Mouse (Mus musculus) heart, embryonic 11.5 days (tissue): ENCODE results near the gene Agap2. TPM values are rescaled to one million over a fixed set of nuclear protein-coding genes. Genes with fewer than 3 reads are reported as not detected.
A peak's percentile ranks its signal among the peaks of the same experiment; 100 is the strongest.

Source experiments
- ATAC-seq: fragments of 200-750 bp; cut with Nextera tagmentation; replicated peaks from 2 replicates; pipeline ENCODE4 v1.8.0; 2017; ENCODE audit warnings: moderate library complexity; ENCODE audit not compliant: insufficient number of reproducible peaks, low FRiP score, low TSS enrichment
- H3K27ac ChIP-seq: fragments of 300-500 bp; sonication (generic); 2 replicates; pipeline ENCODE4 v1.5.1; 2014; ENCODE audit warnings: mild to moderate bottlenecking, low read depth, low read length
- H3K27me3 ChIP-seq: fragments of 300-500 bp; sonication (generic); 2 replicates; pipeline ENCODE4 v1.6.1; 2014; ENCODE audit warnings: mild to moderate bottlenecking, low read length, mixed read lengths; ENCODE audit not compliant: control insufficient read depth, insufficient read depth
- H3K36me3 ChIP-seq: fragments of 300-500 bp; sonication (generic); 2 replicates; pipeline ENCODE4 v1.6.1; 2014; ENCODE audit warnings: mild to moderate bottlenecking, low read length, moderate library complexity, mixed read lengths; ENCODE audit not compliant: control insufficient read depth, insufficient read depth
- H3K4me1 ChIP-seq: fragments of 300-500 bp; sonication (generic); 2 replicates; pipeline ENCODE4 v1.6.1; 2014; ENCODE audit warnings: low read length; ENCODE audit not compliant: control insufficient read depth, insufficient read depth
- H3K4me2 ChIP-seq: fragments of 300-500 bp; sonication (generic); 2 replicates; pipeline ENCODE4 v1.6.1; 2014; ENCODE audit warnings: mild to moderate bottlenecking, moderate library complexity
- H3K4me3 ChIP-seq: fragments of 300-500 bp; sonication (generic); 2 replicates; pipeline ENCODE4 v1.5.1; 2014; ENCODE audit warnings: low read depth, low read length
- H3K9ac ChIP-seq: fragments of 300-500 bp; sonication (generic); 2 replicates; pipeline ENCODE4 v1.6.1; 2014; ENCODE audit warnings: mild to moderate bottlenecking, low read depth, low read length, moderate library complexity
- H3K9me3 ChIP-seq: fragments of 300-500 bp; sonication (generic); replicated peaks from 2 replicates; pipeline ENCODE4 v1.6.1; 2016; ENCODE audit warnings: low read length; ENCODE audit not compliant: control insufficient read depth
- WGBS: fragments of 180-500 bp; shearing (Covaris S2); extraction: QIAGEN DNeasy Blood & Tissue Kit; methylation state at CpG from one replicate; pipeline ENCODE4 v1.1.7; 2014; ENCODE audit not compliant: insufficient replicate concordance; 5-methylcytosine and 5-hydroxymethylcytosine counted together
- polyA plus RNA-seq: library from polyadenylated mRNA; unstranded; fragments of >200 nt; fragmentation: Nextera tagmentation; extraction: Ambion mirVana; gene quantifications from 2 replicates; pipeline ENCODE4 v1.2.1, GENCODE M21; 2014

The Agap2 gene
- polyA plus RNA-seq, 1 experiment from 2014 or later = 0.63 TPM

GRCm38 (mm10) chr10:127077515-127077914 is 2.4 kb downstream of the Agap2 start:
- no peak overlapping the region for H3K4me3 ChIP-seq
- no peak for ATAC-seq
- no peaks in the 10 kb centered on the region for H3K36me3 ChIP-seq
- H3K9me3 ChIP-seq = no peaks in the 10 kb centered on the region
- WGBS = 9% methylated on average over 10 of the region's 10 CpGs
- peaks cover 12% of the 10 kb centered on the region for H3K4me1 ChIP-seq
- no peak overlapping the region for H3K4me2 ChIP-seq
- H3K27ac ChIP-seq = no peak overlapping the region
- H3K9ac ChIP-seq = no peak overlapping the region
- H3K27me3 ChIP-seq = peaks cover 71% of the 10 kb centered on the region

- peak overlapping the region; percentile 62; the same call in 1 of the 2 replicates for H3K4me2 ChIP-seq
- H3K4me1 ChIP-seq = peaks cover 12% of the 10 kb centered on the region
- ATAC-seq = no peak
- no peaks in the 10 kb centered on the region for H3K36me3 ChIP-seq
- peak overlapping the region; percentile 41; the same call in 1 of the 2 replicates for H3K4me3 ChIP-seq
- H3K9me3 ChIP-seq = no peaks in the 10 kb centered on the region
- peaks cover 77% of the 10 kb centered on the region for H3K27me3 ChIP-seq
- no peak overlapping the region for H3K27ac ChIP-seq
- H3K9ac ChIP-seq = no peak overlapping the region
- WGBS = 3% methylated on average over 12 of the region's 12 CpGs
Measured at GRCm38 (mm10) chr10:127078001-127078676, 3.1 kb downstream of the Agap2 start.

- no peak for ATAC-seq
- H3K4me2 ChIP-seq = peak overlapping the region; percentile 62
- H3K4me1 ChIP-seq = peaks cover 12% of the 10 kb centered on the region
- no peaks in the 10 kb centered on the region for H3K9me3 ChIP-seq
- H3K9ac ChIP-seq = no peak overlapping the region
- H3K27me3 ChIP-seq = peaks cover 85% of the 10 kb centered on the region
- no peak overlapping the region for H3K27ac ChIP-seq
- 1% methylated on average over 41 of the region's 49 CpGs for WGBS
- no peaks in the 10 kb centered on the region for H3K36me3 ChIP-seq
- peak overlapping the region; percentile 41 for H3K4me3 ChIP-seq
Measured at GRCm38 (mm10) chr10:127078677-127079575, 3.8 kb downstream of the Agap2 start.

- WGBS = 2% methylated on average over 70 of the region's 70 CpGs
- peak overlapping the region; percentile 62 for H3K4me2 ChIP-seq
- H3K4me1 ChIP-seq = peaks cover 12% of the 10 kb centered on the region
- H3K27ac ChIP-seq = no peak overlapping the region
- no peaks in the 10 kb centered on the region for H3K36me3 ChIP-seq
- no peak for ATAC-seq
- H3K4me3 ChIP-seq = peak overlapping the region; percentile 41
- H3K9ac ChIP-seq = 0 out of 2 replicates have a peak overlapping the region, but pooled peaks have one; percentile 28
- peaks cover 94% of the 10 kb centered on the region for H3K27me3 ChIP-seq
- H3K9me3 ChIP-seq = no peaks in the 10 kb centered on the region
Measured at GRCm38 (mm10) chr10:127079665-127080391, 4.7 kb downstream of the Agap2 start.

GRCm38 (mm10) chr10:127080901-127081780 is 6.1 kb downstream of the Agap2 start:
- Histone ChIP-seq H3K9ac (no peak overlapping the region), H3K36me3 (no peaks in the 10 kb centered on the region), H3K27ac (no peak overlapping the region), H3K27me3 (peaks cover 86% of the 10 kb centered on the region), H3K4me2 (peak overlapping the region; percentile 56), H3K4me3 (peak overlapping the region; percentile 33), H3K9me3 (no peaks in the 10 kb centered on the region), H3K4me1 (peaks cover 12% of the 10 kb centered on the region)
- ATAC-seq = no peak
- WGBS = 2% methylated on average over 48 of the region's 48 CpGs

- Histone ChIP-seq H3K27ac (no peak overlapping the region), H3K4me3 (no peak overlapping the region; the same call in 1 of the 2 replicates), H3K27me3 (peaks cover 83% of the 10 kb centered on the region), H3K9ac (no peak overlapping the region), H3K9me3 (no peaks in the 10 kb centered on the region), H3K36me3 (no peaks in the 10 kb centered on the region), H3K4me2 (no peak overlapping the region), H3K4me1 (peaks cover 12% of the 10 kb centered on the region)
- 28% methylated on average over 8 of the region's 8 CpGs for WGBS
- no peak for ATAC-seq
Measured at GRCm38 (mm10) chr10:127081996-127082620, 7.0 kb downstream of the Agap2 start.

- no peak overlapping the region for H3K27ac ChIP-seq
- WGBS = 27% methylated on average over 8 of the region's 8 CpGs
Measured at GRCm38 (mm10) chr10:127083292-127083914, 8.3 kb downstream of the Agap2 start.

More at GRCm38 (mm10) chr10:127083292-127083914, 8.3 kb downstream of the Agap2 start:
- no peaks in the 10 kb centered on the region for H3K9me3 ChIP-seq
- peaks cover 84% of the 10 kb centered on the region for H3K27me3 ChIP-seq
- no peak overlapping the region for H3K4me2 ChIP-seq
- no peak for ATAC-seq
- no peak overlapping the region for H3K4me3 ChIP-seq
- no peaks in the 10 kb centered on the region for H3K36me3 ChIP-seq
- H3K9ac ChIP-seq = no peak overlapping the region
- peaks cover 12% of the 10 kb centered on the region for H3K4me1 ChIP-seq
